Mouse (Mus musculus): Measurements from ENCODE around the gene Tnp1. TPM values are rescaled to one million over a fixed set of nuclear protein-coding genes. Genes with fewer than 3 reads are reported as not detected.

The Tnp1 gene
- polyA plus RNA-seq, 1 experiment, result not detected

GRCm38 (mm10) chr1:73006847-73007246 is 8.9 kb downstream of the Tnp1 start:
- DNase-seq (ENCODE audit: low spot score), result no peak

GRCm38 (mm10) chr1:73004890-73005289 is 10.8 kb downstream of the Tnp1 start:
- no peak for DNase-seq (ENCODE audit: low spot score)

- no peak for DNase-seq (ENCODE audit: low spot score)
Measured at GRCm38 (mm10) chr1:73002637-73003036, 13.1 kb downstream of the Tnp1 start.

- no peak for DNase-seq (ENCODE audit: low spot score)
Measured at GRCm38 (mm10) chr1:73001961-73002360, 13.7 kb downstream of the Tnp1 start.

GRCm38 (mm10) chr1:72994751-72995528 is 20.8 kb downstream of the Tnp1 start:
- no peak for DNase-seq (ENCODE audit: low spot score)

GRCm38 (mm10) chr1:72992944-72993464 is 22.7 kb downstream of the Tnp1 start:
- DNase-seq (ENCODE audit: low spot score), result no peak

GRCm38 (mm10) chr1:72992209-72992608 is 23.5 kb downstream of the Tnp1 start:
- no peak for DNase-seq (ENCODE audit: low spot score)

- no peak for DNase-seq (ENCODE audit: low spot score)
Measured at GRCm38 (mm10) chr1:72988904-72989303, 26.8 kb downstream of the Tnp1 start.

GRCm38 (mm10) chr1:72986715-72987114 is 29.0 kb downstream of the Tnp1 start:
- no peak for DNase-seq (ENCODE audit: low spot score)

- no peak for DNase-seq (ENCODE audit: low spot score)
Measured at GRCm38 (mm10) chr1:72978956-72979355, 36.8 kb downstream of the Tnp1 start.

GRCm38 (mm10) chr1:72974226-72974625 is 41.5 kb downstream of the Tnp1 start:
- no peak for DNase-seq (ENCODE audit: low spot score)

GRCm38 (mm10) chr1:72970461-72970860 is 45.2 kb downstream of the Tnp1 start:
- DNase-seq (ENCODE audit: low spot score), result no peak

- DNase-seq (ENCODE audit: low spot score), result no peak
Measured at GRCm38 (mm10) chr1:72969113-72969812, 46.4 kb downstream of the Tnp1 start.

- no peak for DNase-seq (ENCODE audit: low spot score)
Measured at GRCm38 (mm10) chr1:72966423-72966822, 49.3 kb downstream of the Tnp1 start.

Other genes with a start within 250 kb of the Tnp1 start
- gene Igfbp2, start 191.4 kb downstream of the Tnp1 start, polyA plus RNA-seq (2012; rRNA removed), result 874 and 1,097 TPM in 2 replicates
- 58.6 and 85.5 TPM in 2 replicates for gene Igfbp5, start 141.0 kb downstream of the Tnp1 start, polyA plus RNA-seq (2012; rRNA removed)

Measured in urinary bladder, adult 2 months (tissue).